ENCODE assay signal across 18 mouse cellular contexts in genomic region chr7:113572741-113573140, GRCm38 (mm10). TPM values are rescaled to one million over a fixed set of nuclear protein-coding genes. Genes with fewer than 3 reads are reported as not detected.
DNase-seq lines count a peak whose midpoint lies in the region; ATAC-seq lines count a peak whose summit lies in the region.
"Had no signal": no experiment of that assay in that cellular context is flagged by ENCODE, and none has a peak within 500 bp of the region (broad histone marks: within the 10 kb centered on the region; RNA-seq: fewer than 3 reads in every experiment).

No protein-coding gene starts in this region.

- DNase-seq in 416B (ENCODE audit: low read depth): peak; percentile 42
- peak; percentile 71 for DNase-seq in CD4-positive helper T cell, adult 2 months (ENCODE audit: low read depth, low spot score)
- DNase-seq in T-cell, adult 2 months (ENCODE audit: low spot score): peak; percentile 64
- DNase-seq in ovary, adult 18-20 months (ENCODE audit: low spot score): no peak
- no peak for DNase-seq in urinary bladder, postnatal 10 days (ENCODE audit: low spot score)
- no peak for DNase-seq in adrenal gland, postnatal 4 days (ENCODE audit: low spot score in 2 of 2)
- DNase-seq: adrenal gland, postnatal 25 days; cerebellum, adult 9-10 months; heart, adult 18-20 months; heart, postnatal 10 days; kidney, adult 11 months; kidney, postnatal 4 days; lung, postnatal 4 days; right cerebral cortex, postnatal 14 days had no signal

- ATAC-seq in megakaryocyte, adult 5-6 weeks (ENCODE audit: poor library complexity, severe bottlenecking): peak; percentile 40
- ATAC-seq: forebrain, embryonic 14.5 days; hindbrain, postnatal 0 days; midbrain, embryonic 16.5 days had no signal

RNA-seq across cellular contexts. Expression of gene Far1, which starts 59.1 kb away (rescaled TPM):
- total RNA-seq in megakaryocyte, adult 5-6 weeks (2015): 228 and 233 TPM in 2 replicates
- total RNA-seq in megakaryocyte, adult 5-6 weeks (2017): 225 and 231 TPM in 2 replicates
- total RNA-seq in adrenal gland, postnatal 4 days (2021): 10 to 100 TPM; 51.7 to 66.1 TPM

Comparison
In these comparisons a context has a peak if more than half of its experiments do, and no peak if none do; other contexts are left out.
1. DNase-seq: peak in 416B (single experiment), CD4-positive helper T cell, adult 2 months (single experiment) and T-cell, adult 2 months (single experiment); none in ovary, adult 18-20 months (single experiment), urinary bladder, postnatal 10 days (single experiment) and adrenal gland, postnatal 4 days (0 of 2).